Mouse (Mus musculus): ENCODE results near the gene Rpusd3. TPM values are rescaled to one million over a fixed set of nuclear protein-coding genes. Genes with fewer than 3 reads are reported as not detected.

Rpusd3 gene
- total RNA-seq, 2 experiments from 2014 or later, result 10.0 to 12.2 TPM

GRCm38 (mm10) chr6:113433661-113434060 lies 14.5 kb upstream of the Rpusd3 start:
- DNase-seq, result no peak
- intact Hi-C loops (cut with DNase I), result no loop called here

DNA sequence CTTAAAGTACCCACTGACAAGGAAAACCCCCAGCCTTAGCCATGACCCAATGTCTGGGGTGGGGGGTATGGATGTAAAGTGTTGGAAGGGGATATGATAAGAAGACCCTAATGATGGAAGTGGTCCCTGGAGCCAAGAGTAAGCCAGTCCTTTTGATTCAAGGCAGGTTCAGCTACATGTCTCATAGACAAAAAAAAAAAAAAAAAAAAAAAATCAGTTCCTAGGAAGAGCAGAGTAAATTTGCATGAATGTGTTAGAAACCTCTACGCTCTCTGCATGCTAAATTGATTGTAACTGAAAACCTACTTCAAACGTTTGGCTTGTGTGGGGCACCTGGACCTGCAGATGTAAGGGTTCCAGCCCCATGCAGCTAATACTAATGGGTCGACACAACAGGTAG lies 12.7 kb upstream of the Rpusd3 start:
- DNase-seq, result no peak
- intact Hi-C loops (cut with DNase I), result no loop called here

- intact Hi-C loops (cut with DNase I), result no loop called here
- DNase-seq, result no peak
Measured at GRCm38 (mm10) chr6:113430846-113431245, 11.7 kb upstream of the Rpusd3 start.

- DNase-seq, result no peak
- intact Hi-C loops (cut with DNase I), result no loop called here
Measured at GRCm38 (mm10) chr6:113429965-113430364, 10.8 kb upstream of the Rpusd3 start.

DNA sequence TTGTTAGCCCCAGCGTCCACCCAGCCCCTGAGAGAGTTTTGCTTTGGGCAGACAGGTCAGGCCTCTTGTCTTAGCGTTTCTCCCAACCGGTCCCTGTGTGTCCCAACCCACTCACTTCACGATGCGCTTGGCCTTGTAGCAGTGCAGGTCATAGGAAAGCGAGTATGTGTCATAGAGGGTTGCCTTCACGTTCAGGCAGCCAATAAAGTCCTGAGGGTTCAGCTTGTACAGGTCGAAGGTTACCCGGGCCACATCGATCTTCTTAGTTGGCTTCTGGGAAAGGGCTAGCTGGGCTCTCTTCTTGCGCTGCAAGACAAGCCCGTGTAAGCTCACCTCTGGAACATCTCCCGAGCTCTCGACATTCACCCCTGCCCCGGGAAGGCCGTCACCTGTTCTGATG lies 8.9 kb upstream of the Rpusd3 start:
- no peak for DNase-seq
- intact Hi-C loops (cut with DNase I), result no loop called here

GRCm38 (mm10) chr6:113427397-113427796 lies 8.3 kb upstream of the Rpusd3 start:
- intact Hi-C loops (cut with DNase I), result no loop called here
- peak in 1 of 2 experiments; percentile 56 for DNase-seq

GRCm38 (mm10) chr6:113426696-113427095 lies 7.6 kb upstream of the Rpusd3 start:
- intact Hi-C loops (cut with DNase I), result no loop called here
- no peak for DNase-seq

DNA sequence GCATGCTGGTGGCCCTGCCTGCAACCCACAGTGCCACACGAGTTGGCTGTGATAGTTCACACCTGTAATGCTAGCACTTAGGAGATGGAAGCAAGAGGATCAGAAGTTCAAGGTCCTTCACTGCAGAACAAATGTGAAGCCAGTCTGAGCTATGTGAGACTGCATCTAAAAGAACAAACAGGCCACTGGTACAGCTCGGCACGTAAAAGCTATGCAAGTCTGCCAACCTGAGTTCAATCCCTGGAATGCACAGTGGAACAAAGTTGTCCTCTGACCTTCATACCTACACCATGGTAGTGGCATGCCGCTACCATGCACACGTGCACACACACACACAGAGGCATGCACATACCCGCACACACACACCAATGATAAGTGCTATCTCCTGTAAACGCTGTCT lies 5.0 kb upstream of the Rpusd3 start:
- intact Hi-C loops (cut with DNase I), result no loop called here

GRCm38 (mm10) chr6:113423000-113423399 lies 3.9 kb upstream of the Rpusd3 start:
- intact Hi-C loops (cut with DNase I), result no loop called here
- no peak for DNase-seq

More for the DNA sequence above, 5.0 kb upstream of the Rpusd3 start:
- no peak for DNase-seq

GRCm38 (mm10) chr6:113418441-113419198 lies 520 bp downstream of the Rpusd3 start:
- intact Hi-C loops (cut with DNase I), result no loop called here
- DNase-seq, result peak in 1 of 2 experiments; percentile 13

- intact Hi-C loops (cut with DNase I), result no loop called here
- no peak for DNase-seq
Measured at GRCm38 (mm10) chr6:113416416-113416815, 2.7 kb downstream of the Rpusd3 start.

GRCm38 (mm10) chr6:113410001-113410400 lies 9.1 kb downstream of the Rpusd3 start:
- intact Hi-C loops (cut with DNase I), result no loop called here
- DNase-seq, result no peak

DNA sequence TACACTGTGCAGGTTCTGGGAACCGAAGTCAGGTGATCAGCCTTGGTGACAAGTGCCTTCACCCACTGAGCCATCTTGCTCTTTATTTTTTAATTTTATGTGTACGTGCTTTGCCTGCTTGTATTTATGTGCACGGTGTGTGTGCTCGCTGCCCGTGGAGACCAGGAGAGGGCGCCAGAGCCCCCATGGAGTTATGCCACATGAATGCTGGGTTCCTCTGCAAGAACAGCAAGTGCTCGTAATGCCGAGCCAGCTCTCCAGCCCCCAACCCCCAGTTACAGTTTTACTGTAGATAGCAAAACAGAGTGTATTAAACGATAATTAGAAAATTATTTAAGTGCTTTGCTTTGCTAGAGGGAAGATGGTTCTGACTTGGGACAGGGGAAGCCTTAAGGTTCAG lies 12.5 kb downstream of the Rpusd3 start:
- intact Hi-C loops (cut with DNase I), result no loop called here
- DNase-seq, result no peak

GRCm38 (mm10) chr6:113405483-113405882 lies 13.7 kb downstream of the Rpusd3 start:
- intact Hi-C loops (cut with DNase I), result no loop called here
- no peak for DNase-seq

- intact Hi-C loops (cut with DNase I), result no loop called here
- DNase-seq, result no peak
Measured at GRCm38 (mm10) chr6:113404649-113405448, 14.3 kb downstream of the Rpusd3 start.

GRCm38 (mm10) chr6:113402094-113402493 lies 17.0 kb downstream of the Rpusd3 start:
- intact Hi-C loops (cut with DNase I), result no loop called here
- no peak for DNase-seq

DNA sequence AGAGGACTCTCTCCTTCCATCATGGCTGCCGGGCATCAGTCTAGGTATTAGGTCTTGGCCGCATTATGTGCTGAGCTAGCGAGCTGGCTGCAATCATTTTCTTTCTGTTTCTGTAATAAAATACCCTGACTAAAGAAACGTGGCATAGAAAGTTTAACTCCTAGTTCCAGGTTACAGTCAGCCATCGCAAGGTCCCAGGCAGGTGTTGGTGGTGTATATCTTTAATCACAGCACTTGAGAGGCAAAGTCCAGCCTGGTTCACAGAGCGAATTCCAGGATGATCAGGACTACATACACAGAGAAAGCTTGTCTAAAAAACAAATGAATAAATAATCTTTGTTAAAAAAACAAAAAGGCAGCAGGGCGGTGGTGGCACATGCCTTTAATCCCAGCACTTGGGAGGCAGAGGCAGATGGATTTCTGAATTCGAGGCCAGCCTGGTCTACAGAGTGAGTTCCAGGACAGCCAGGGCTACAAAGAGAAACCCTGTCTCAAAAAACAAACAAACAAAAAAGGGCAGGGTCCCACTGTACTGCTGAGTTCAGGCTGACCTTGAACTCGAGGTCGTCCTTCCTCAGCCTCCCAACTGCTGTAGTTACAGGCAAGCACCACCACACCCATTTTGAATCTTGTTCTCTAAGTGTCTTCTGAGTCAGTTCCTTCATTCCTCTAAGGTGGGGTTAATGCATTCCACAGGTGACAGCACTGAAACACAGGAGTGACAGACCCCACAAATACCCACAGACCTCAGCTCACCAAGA lies 22.7 kb downstream of the Rpusd3 start:
- intact Hi-C loops (cut with DNase I), result no loop called here
- DNase-seq, result no peak

GRCm38 (mm10) chr6:113395501-113395900 lies 23.6 kb downstream of the Rpusd3 start:
- DNase-seq, result no peak
- intact Hi-C loops (cut with DNase I), result no loop called here

DNA sequence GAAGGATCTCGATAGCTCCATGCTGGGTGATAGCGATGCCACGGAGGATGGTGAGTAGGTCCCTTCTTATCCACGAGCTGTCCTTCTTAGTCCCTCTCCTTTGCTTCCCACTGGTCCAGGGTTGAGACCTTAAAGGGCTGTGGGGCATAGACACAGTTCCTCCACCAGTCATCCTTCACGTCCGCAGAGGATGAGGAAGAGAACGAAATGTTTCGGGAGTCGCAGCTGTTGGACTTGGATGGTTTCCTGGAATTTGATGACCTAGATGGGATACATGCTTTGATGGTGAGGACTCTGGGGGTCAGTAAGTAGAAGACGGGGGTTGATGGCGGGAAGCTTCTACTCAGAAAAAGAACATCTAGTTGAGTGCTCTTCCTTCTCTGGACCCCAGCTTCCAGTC lies 24.3 kb downstream of the Rpusd3 start:
- intact Hi-C loops (cut with DNase I), result no loop called here
- DNase-seq, result no peak

- DNase-seq, result no peak
- intact Hi-C loops (cut with DNase I), result no loop called here
Measured at GRCm38 (mm10) chr6:113393951-113394350, 25.2 kb downstream of the Rpusd3 start.

All from heart, postnatal 14 days (tissue).